Mouse (Mus musculus) stomach, embryonic 14.5 days (tissue): ENCODE measurements around the gene Gm20696. TPM values are rescaled to one million over a fixed set of nuclear protein-coding genes. Genes with fewer than 3 reads are reported as not detected.

Experiments used
- ATAC-seq: fragments of 200-750 bp; cut with Nextera tagmentation; 2 replicates; pipeline ENCODE4 v1.8.0; 2017; ENCODE audit warnings: low read depth, moderate TSS enrichment; ENCODE audit not compliant: insufficient number of reproducible peaks, insufficient read depth, low FRiP score
- H3K27ac ChIP-seq: fragments of 300-500 bp; sonication (generic); 2 replicates; pipeline ENCODE4 v1.5.1; 2014; ENCODE audit warnings: mild to moderate bottlenecking, low read length, moderate library complexity, mixed read lengths
- H3K27me3 ChIP-seq: fragments of 300-500 bp; sonication (generic); 2 replicates; pipeline ENCODE4 v1.6.1; 2014; ENCODE audit warnings: low read length, control low read depth, mixed read lengths; ENCODE audit not compliant: control insufficient read depth, insufficient read depth
- H3K36me3 ChIP-seq: fragments of 300-500 bp; sonication (generic); 2 replicates; pipeline ENCODE4 v1.6.1; 2014; ENCODE audit warnings: mild to moderate bottlenecking, control low read depth, low read length, moderate library complexity, mixed read lengths; ENCODE audit not compliant: control insufficient read depth, insufficient read depth
- H3K4me1 ChIP-seq: fragments of 300-500 bp; sonication (generic); 2 replicates; pipeline ENCODE4 v1.6.1; 2014; ENCODE audit warnings: low read length, control low read depth, mixed read lengths; ENCODE audit not compliant: control insufficient read depth, insufficient read depth
- H3K4me2 ChIP-seq: fragments of 300-500 bp; sonication (generic); replicated peaks from 2 replicates; pipeline ENCODE4 v1.6.1; 2014; ENCODE audit warnings: low read depth, low read length, control low read depth
- H3K4me3 ChIP-seq: fragments of 300-500 bp; sonication (generic); 2 replicates; pipeline ENCODE4 v1.5.1; 2014; ENCODE audit warnings: low read depth, low read length, control low read depth
- H3K9ac ChIP-seq: fragments of 300-500 bp; sonication (generic); replicated peaks from 2 replicates; pipeline ENCODE4 v1.6.1; 2014; ENCODE audit warnings: low read depth, mild to moderate bottlenecking, control low read depth, low read length, moderate library complexity, mixed read lengths
- H3K9me3 ChIP-seq: fragments of 300-500 bp; sonication (generic); 2 replicates; pipeline ENCODE4 v1.6.1; 2016; ENCODE audit warnings: low read depth, low read length, control low read depth; ENCODE audit not compliant: control insufficient read depth
- WGBS: fragments of 180-500 bp; shearing (Covaris S2); extraction: QIAGEN DNeasy Blood & Tissue Kit; methylation state at CpG from one replicate; pipeline ENCODE4 v1.1.7; 2014; 5-methylcytosine and 5-hydroxymethylcytosine counted together
- polyA plus RNA-seq: library from polyadenylated mRNA; unstranded; fragments of >200 nt; fragmentation: Nextera tagmentation; extraction: Ambion mirVana; gene quantifications from 2 replicates; pipeline ENCODE4 v1.2.1, GENCODE M21; 2014

The Gm20696 gene
- polyA plus RNA-seq, 1 experiment from 2014 or later: 7.0 TPM

DNA sequence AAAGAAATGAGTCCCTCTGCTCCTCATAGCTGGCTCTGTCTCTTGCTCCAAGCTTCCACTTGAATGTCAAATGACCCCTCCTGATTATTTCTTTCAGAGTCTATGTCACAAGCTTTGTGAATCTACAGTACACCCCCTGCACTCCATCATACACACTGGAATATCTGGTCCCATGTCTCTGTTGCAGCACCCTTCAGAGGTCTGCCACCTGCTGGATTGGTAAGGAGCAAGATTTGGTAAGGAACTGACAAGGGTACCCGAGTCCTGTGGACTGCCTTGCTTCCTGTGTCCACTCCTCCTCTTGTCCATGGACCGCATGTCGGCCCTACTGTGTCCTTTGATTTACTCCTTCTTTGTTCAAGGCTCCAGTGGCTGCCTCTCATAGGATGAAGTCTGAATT is 5.2 kb upstream of the Gm20696 start:
- Histone ChIP-seq H3K27me3 (no peaks in the 10 kb centered on the region), H3K27ac (no peak overlapping the region), H3K4me2 (no peak overlapping the region), H3K4me1 (no peaks in the 10 kb centered on the region; the same call in 1 of the 2 replicates), H3K9ac (no peak overlapping the region), H3K4me3 (no peak overlapping the region), H3K36me3 (no peaks in the 10 kb centered on the region), H3K9me3 (no peaks in the 10 kb centered on the region)
- WGBS: 63% methylated on average over 3 of the region's 3 CpGs
- ATAC-seq: no peak

DNA sequence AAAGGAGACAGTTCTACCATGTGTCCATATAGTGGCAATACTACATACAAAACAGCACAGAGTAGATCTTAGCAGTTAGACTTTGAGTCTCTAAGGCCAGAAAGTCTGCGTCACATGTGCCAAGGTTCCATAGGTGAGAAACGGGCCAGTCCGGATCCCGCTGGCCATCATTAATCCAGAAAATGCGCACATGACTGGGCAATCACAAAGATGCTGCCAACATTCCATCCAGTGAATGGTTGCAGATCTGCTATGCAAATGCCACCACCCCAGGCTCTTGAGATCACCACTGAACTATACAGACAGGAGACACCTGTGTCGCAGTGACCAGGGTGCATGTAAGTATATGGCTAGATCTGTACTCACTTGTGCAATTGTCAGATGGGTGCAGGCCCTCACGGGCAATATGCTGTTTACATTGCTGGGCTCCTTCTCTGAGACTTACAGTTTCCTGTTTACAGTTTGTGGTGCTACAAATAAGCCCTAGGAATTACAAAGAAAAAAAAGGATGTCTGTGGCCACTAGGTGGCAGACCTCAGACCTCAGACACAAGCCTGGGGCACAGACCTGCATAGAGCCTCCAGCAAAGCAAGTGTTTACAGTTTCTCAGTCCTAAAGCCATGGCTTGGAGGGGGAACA is 4.0 kb upstream of the Gm20696 start:
- H3K27me3 ChIP-seq: no peaks in the 10 kb centered on the region
- H3K4me1 ChIP-seq: peaks cover under 1% of the 10 kb centered on the region; the same call in 1 of the 2 replicates
- WGBS: 74% methylated on average over 7 of the region's 7 CpGs
- H3K9ac ChIP-seq: no peak overlapping the region
- no peak overlapping the region for H3K4me3 ChIP-seq
- H3K9me3 ChIP-seq: no peaks in the 10 kb centered on the region
- H3K27ac ChIP-seq: no peak overlapping the region
- H3K36me3 ChIP-seq: no peaks in the 10 kb centered on the region
- peak; percentile 20; the same call in 1 of the 2 replicates for ATAC-seq
- H3K4me2 ChIP-seq: no peak overlapping the region

DNA sequence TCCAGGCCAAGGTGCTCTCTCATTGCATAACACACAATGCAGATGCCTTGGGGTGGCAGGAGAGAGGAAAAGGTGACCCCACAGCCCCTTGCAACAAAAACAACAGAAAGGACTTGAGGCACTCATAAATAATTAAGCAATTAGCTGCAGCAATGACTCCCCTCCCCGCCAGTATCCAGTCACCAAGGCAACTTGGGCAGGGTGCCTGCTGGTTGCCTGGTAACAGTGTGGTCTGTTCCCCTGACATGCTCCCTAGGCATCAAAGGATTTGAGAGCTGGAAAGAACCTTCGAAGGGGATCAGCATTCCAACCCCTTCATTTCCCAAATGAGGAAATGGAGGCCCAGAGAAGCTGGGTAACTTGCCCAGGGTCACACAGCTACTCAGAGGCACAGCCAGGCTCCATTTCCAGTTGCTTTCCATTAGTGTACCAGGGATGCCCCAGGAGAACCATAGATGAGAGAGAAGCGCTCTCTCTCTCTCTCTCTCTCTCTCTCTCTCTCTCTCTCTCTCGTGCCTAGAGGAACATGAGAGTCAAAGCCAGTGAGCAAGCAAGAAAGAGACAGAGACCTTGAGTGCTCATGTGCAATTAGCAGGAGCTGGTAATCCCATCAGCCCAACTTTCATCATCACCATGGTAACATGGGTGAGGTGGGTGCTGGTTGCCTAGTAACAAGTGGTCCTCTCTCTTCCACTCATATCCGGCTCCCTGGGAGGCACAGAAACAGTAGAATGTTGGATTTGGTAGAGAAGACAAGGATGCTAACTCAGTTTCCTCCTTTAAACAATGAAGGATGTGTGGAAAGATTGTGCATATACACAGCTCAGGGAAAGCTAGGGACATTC is 3.1 kb upstream of the Gm20696 start:
- ATAC-seq: no peak
- Histone ChIP-seq H3K36me3 (no peaks in the 10 kb centered on the region), H3K9ac (no peak overlapping the region), H3K27me3 (no peaks in the 10 kb centered on the region), H3K9me3 (no peaks in the 10 kb centered on the region), H3K4me3 (no peak overlapping the region), H3K4me1 (peaks cover 5% of the 10 kb centered on the region; the same call in 1 of the 2 replicates), H3K4me2 (no peak overlapping the region), H3K27ac (no peak overlapping the region)
- WGBS: 48% methylated on average over 5 of the region's 5 CpGs

DNA sequence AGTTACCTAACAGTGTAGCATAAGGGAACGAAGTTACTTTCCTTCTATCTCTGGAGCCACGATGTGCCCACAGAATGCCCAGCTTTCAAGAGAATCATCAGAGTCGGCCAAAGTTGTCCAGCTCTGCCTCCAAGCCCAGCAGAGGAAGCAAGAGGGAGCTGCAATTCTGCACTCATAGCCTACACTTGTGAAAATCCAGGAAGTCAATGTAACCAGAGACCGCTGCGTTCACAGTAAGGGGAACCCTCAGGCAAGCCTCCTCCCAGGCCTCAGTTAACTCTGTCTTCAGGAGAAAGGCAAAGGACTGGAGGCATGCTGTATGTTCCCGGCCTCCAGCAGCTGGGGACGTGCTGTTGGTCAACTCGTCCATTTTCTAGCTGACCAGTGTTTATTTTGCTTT is 693 bp upstream of the Gm20696 start:
- no peaks in the 10 kb centered on the region for H3K27me3 ChIP-seq
- no peaks in the 10 kb centered on the region for H3K9me3 ChIP-seq
- H3K27ac ChIP-seq: 0 out of 2 replicates have a peak overlapping the region, but pooled peaks have one; percentile 36
- H3K4me1 ChIP-seq: peaks cover 5% of the 10 kb centered on the region; the same call in 1 of the 2 replicates
- 0 out of 2 replicates have a peak, but pooled peaks have one; percentile 3 for ATAC-seq
- 26% methylated on average over 8 of the region's 8 CpGs for WGBS
- peak overlapping the region; percentile 83 for H3K4me2 ChIP-seq
- H3K9ac ChIP-seq: no peak overlapping the region
- peak overlapping the region; percentile 85 for H3K4me3 ChIP-seq
- H3K36me3 ChIP-seq: no peaks in the 10 kb centered on the region

DNA sequence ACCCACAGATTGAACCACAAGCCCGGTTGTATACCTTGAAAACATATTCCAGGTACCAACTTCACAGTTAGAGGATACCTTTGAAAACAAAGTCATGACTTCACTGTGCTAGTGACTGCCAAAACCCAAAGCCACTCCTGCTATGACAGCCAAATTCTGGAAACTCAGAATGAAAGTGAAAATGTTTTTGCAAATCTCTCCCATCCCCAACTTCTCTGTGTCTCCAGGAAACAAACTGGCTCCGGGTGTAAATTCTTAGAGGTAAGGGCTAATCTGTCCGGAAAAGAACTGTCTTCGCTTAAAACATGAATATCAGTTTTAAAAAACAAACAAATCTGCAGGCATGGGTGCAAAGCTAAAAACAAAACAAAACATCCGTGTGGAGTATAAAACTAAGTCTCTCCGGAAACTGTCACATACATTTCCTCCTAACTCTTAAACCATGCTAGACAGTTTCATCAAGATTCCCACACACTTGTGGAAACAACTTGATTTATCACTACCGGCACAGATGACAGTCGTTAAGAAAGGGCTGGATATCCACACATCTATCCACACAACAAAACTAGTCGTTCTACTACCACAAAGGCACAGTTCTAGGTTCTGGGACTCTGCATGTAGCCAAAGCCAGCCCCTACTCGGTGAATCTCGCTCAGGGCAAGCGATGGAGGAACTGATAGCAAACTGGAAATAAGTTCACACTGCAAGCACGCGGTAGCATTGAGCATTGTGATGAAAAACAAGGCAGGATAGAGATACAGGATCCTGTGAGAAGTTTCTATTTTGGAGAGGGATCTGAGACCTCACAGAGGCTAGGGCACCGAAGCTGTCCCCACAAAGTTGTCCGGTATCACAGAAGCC is 910 bp downstream of the Gm20696 start:
- Histone ChIP-seq H3K9ac (peak overlapping the region; percentile 54), H3K36me3 (no peaks in the 10 kb centered on the region), H3K27ac (0 out of 2 replicates have a peak overlapping the region, but pooled peaks have one; percentile 24), H3K27me3 (no peaks in the 10 kb centered on the region), H3K4me3 (peak overlapping the region; percentile 85), H3K4me1 (peaks cover 6% of the 10 kb centered on the region; the same call in 1 of the 2 replicates), H3K4me2 (peak overlapping the region; percentile 83), H3K9me3 (no peaks in the 10 kb centered on the region)
- ATAC-seq: no peak
- 22% methylated on average over 16 of the region's 16 CpGs for WGBS

DNA sequence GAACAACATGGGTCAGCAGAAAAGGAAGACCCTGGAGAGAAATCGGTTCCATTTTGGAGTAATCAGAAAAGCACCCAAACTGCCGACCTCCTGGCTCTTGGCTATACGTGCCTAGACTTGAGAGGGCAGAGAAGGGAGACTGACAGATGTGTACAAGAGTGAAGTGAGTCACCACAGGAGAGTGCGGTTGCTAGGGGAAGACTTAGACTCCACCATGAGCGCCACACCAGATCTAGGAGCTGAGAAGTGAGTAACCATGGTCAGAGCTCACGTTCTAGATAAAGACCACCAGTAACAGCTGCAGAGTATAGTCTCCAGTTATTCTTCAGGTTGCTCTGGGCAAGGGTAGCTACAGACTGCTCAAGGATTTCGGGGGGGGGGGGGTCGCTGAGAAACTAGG is 3.4 kb downstream of the Gm20696 start:
- ATAC-seq: no peak
- Histone ChIP-seq H3K9me3 (no peaks in the 10 kb centered on the region), H3K27ac (no peak overlapping the region), H3K27me3 (no peaks in the 10 kb centered on the region), H3K4me1 (peaks cover 7% of the 10 kb centered on the region; the same call in 1 of the 2 replicates), H3K36me3 (no peaks in the 10 kb centered on the region), H3K4me3 (no peak overlapping the region), H3K9ac (no peak overlapping the region), H3K4me2 (no peak overlapping the region)
- WGBS: 78% methylated on average over 8 of the region's 8 CpGs

DNA sequence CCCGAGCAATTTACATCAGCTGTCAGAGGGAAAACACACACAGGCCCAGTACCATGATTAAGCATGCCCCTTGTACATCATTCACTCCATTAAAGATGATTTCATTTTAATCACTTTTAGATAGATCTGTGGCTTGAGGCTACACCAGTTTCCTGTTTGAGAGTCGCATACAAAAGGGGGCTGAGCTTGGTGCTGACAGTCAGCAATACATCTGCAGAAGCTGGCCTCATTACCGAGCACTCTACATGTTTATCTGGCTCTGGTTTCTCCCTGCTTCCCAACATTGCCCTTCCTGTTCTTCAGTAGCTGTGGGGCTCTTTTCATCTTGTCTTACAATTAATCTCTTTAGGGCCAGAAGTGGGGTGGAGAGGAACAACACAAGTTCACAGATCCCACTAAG is 6.2 kb downstream of the Gm20696 start:
- WGBS: 32% methylated on average over 3 of the region's 3 CpGs
- Histone ChIP-seq H3K36me3 (no peaks in the 10 kb centered on the region), H3K4me2 (no peak overlapping the region), H3K4me1 (peaks cover 5% of the 10 kb centered on the region; the same call in 1 of the 2 replicates), H3K9ac (no peak overlapping the region), H3K27ac (0 out of 2 replicates have a peak overlapping the region, but pooled peaks have one; percentile 10), H3K9me3 (no peaks in the 10 kb centered on the region), H3K27me3 (no peaks in the 10 kb centered on the region), H3K4me3 (no peak overlapping the region)
- no peak for ATAC-seq

DNA sequence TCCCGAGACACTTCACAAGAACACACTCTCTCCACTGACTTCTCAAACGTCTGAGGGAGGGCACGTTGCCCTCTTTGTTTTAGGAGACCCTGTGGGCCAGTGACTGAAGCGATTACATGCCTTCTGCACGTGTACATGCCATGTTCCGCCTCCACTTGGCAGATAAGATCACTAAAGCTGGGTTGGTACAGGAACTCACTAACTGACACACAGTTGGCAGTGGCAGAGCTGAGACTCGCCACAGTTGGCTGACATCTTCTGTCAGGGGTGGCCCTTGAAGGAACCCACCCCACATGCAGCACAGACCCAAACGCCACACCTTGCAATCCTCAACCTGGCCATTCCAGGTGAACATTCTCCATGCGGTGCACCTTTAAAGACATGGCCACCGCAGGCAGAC is 8.0 kb downstream of the Gm20696 start:
- Histone ChIP-seq H3K36me3 (no peaks in the 10 kb centered on the region), H3K9ac (no peak overlapping the region), H3K4me3 (no peak overlapping the region), H3K9me3 (no peaks in the 10 kb centered on the region), H3K27ac (no peak overlapping the region), H3K4me2 (no peak overlapping the region), H3K4me1 (peaks cover 3% of the 10 kb centered on the region; the same call in 1 of the 2 replicates), H3K27me3 (no peaks in the 10 kb centered on the region)
- WGBS: 88% methylated on average over 10 of the region's 10 CpGs
- no peak for ATAC-seq
